ENCODE assay signal across 1 mouse cellular context in the genomic region with DNA sequence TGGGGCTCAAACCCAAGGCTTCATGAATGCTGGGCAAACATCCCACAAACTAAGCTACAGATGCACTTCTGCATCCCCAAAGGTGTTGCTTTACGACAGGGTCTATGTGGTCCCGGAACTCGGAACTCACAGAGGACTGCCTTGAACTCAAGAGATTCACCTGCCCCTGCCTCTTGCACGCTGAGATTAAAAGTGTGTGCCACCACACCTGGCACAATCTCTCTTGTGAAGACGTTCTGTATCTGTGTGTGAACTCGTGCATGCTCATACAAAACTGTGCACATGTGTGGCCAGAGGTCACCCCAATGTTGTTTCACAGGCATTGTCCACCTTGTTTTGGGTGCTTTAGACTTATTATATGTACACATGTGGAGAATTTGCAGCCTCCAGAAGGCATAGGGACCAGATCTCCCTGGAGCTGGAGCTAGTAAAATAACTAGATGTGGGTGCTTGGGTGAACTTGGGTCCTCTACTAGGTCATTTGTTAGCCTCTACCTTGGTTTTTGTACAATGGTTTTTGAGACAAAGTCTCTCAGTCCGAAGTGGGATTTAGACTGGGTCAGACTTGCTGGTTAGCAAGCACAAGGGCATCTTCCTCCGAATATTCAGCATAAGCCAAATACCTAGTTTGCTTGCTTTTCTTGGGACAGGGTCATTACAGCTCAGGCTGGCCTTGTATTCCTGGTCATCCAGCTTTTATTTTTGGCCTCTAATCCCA.
TF ChIP-seq lines count a peak whose summit lies in the region.

No protein-coding gene starts in this region.

TF ChIP-seq in C2C12, 6 proteins besides CTCF, POLR2A, EP300 and RAD21:
- TF ChIP-seq MYOD1 (IDR thresholded peaks at IDR 0.05; ENCODE audit: control insufficient read depth, insufficient read length, low read depth): no peak
- TF ChIP-seq MAX (IDR thresholded peaks at IDR 0.05): peak; percentile 5
